Mouse (Mus musculus): ENCODE measurements around the gene Ptprg. TPM values are rescaled to one million over a fixed set of nuclear protein-coding genes. Genes with fewer than 3 reads are reported as not detected.

The Ptprg gene
- polyA plus RNA-seq, 1 experiment, result 16.6 TPM

- no peaks in the 10 kb centered on the region for H3K79me2 ChIP-seq (ENCODE audit: control insufficient read depth, insufficient read depth)
- H3ac ChIP-seq (ENCODE audit: control insufficient read depth, insufficient read length, low read depth), result no peak overlapping the region
- H3K79me3 ChIP-seq (ENCODE audit: low read depth), result no peaks in the 10 kb centered on the region
- no peak for TF ChIP-seq USF1 (IDR thresholded peaks at IDR 0.05; ENCODE audit: low read depth)
- TF ChIP-seq MAX (IDR thresholded peaks at IDR 0.05), result no peak
- no peak for TF ChIP-seq FOSL1 (IDR thresholded peaks at IDR 0.05; ENCODE audit: insufficient read depth, low read length, poor library complexity, severe bottlenecking)
- TF ChIP-seq MYOG (IDR thresholded peaks at IDR 0.05; ENCODE audit: control insufficient read depth, extremely low read depth, insufficient read length), result no peak
- no peak for TF ChIP-seq CTCF (IDR thresholded peaks at IDR 0.05; ENCODE audit: control insufficient read depth, insufficient read depth, insufficient read length)
- no peak for TF ChIP-seq CEBPB (IDR thresholded peaks at IDR 0.05; ENCODE audit: low read depth)
- TF ChIP-seq MYOD1 (IDR thresholded peaks at IDR 0.05; ENCODE audit: control insufficient read depth, insufficient read length, low read depth), result no peak
- H3K36me3 ChIP-seq (ENCODE audit: control insufficient read depth, insufficient read depth), result no peaks in the 10 kb centered on the region
- no peak overlapping the region for H3K4me3 ChIP-seq (ENCODE audit: insufficient read depth, poor library complexity, severe bottlenecking)
- H3K27me3 ChIP-seq (ENCODE audit: control insufficient read depth, insufficient read depth, insufficient read length), result no peaks in the 10 kb centered on the region
Observed at GRCm38 (mm10) chr14:11917225-11917624, 363.9 kb downstream of the Ptprg start.

GRCm38 (mm10) chr14:11928545-11928944, 375.2 kb downstream of the Ptprg start:
- Histone ChIP-seq H3K27me3 (ENCODE audit: control insufficient read depth, insufficient read depth, insufficient read length) (no peaks in the 10 kb centered on the region), H3K4me3 (ENCODE audit: insufficient read depth, poor library complexity, severe bottlenecking) (no peak overlapping the region), H3K36me3 (ENCODE audit: control insufficient read depth, insufficient read depth) (no peaks in the 10 kb centered on the region), H3K79me2 (ENCODE audit: control insufficient read depth, insufficient read depth) (no peaks in the 10 kb centered on the region), H3K79me3 (ENCODE audit: low read depth) (no peaks in the 10 kb centered on the region), H3ac (ENCODE audit: control insufficient read depth, insufficient read length, low read depth) (no peak overlapping the region)
- TF ChIP-seq MYOG (IDR thresholded peaks at IDR 0.05; ENCODE audit: control insufficient read depth, extremely low read depth, insufficient read length) (no peak), MAX (IDR thresholded peaks at IDR 0.05) (no peak), CEBPB (IDR thresholded peaks at IDR 0.05; ENCODE audit: low read depth) (no peak), CTCF (IDR thresholded peaks at IDR 0.05; ENCODE audit: control insufficient read depth, insufficient read depth, insufficient read length) (no peak), FOSL1 (IDR thresholded peaks at IDR 0.05; ENCODE audit: insufficient read depth, low read length, poor library complexity, severe bottlenecking) (no peak), USF1 (IDR thresholded peaks at IDR 0.05; ENCODE audit: low read depth) (no peak), MYOD1 (IDR thresholded peaks at IDR 0.05; ENCODE audit: control insufficient read depth, insufficient read length, low read depth) (no peak)

- TF ChIP-seq USF1 (IDR thresholded peaks at IDR 0.05; ENCODE audit: low read depth) (no peak), MAX (IDR thresholded peaks at IDR 0.05) (no peak), CEBPB (IDR thresholded peaks at IDR 0.05; ENCODE audit: low read depth) (no peak), MYOG (IDR thresholded peaks at IDR 0.05; ENCODE audit: control insufficient read depth, extremely low read depth, insufficient read length) (no peak)
Observed at GRCm38 (mm10) chr14:11932517-11932916, 379.2 kb downstream of the Ptprg start.

GRCm38 (mm10) chr14:11934556-11934955, 381.2 kb downstream of the Ptprg start:
- no peaks in the 10 kb centered on the region for H3K79me2 ChIP-seq (ENCODE audit: control insufficient read depth, insufficient read depth)
- no peaks in the 10 kb centered on the region for H3K79me3 ChIP-seq (ENCODE audit: low read depth)
- TF ChIP-seq MAX (IDR thresholded peaks at IDR 0.05) (no peak), MYOD1 (IDR thresholded peaks at IDR 0.05; ENCODE audit: control insufficient read depth, insufficient read length, low read depth) (no peak), MYOG (IDR thresholded peaks at IDR 0.05; ENCODE audit: control insufficient read depth, extremely low read depth, insufficient read length) (no peak), USF1 (IDR thresholded peaks at IDR 0.05; ENCODE audit: low read depth) (no peak), CEBPB (IDR thresholded peaks at IDR 0.05; ENCODE audit: low read depth) (no peak), FOSL1 (IDR thresholded peaks at IDR 0.05; ENCODE audit: insufficient read depth, low read length, poor library complexity, severe bottlenecking) (no peak), CTCF (IDR thresholded peaks at IDR 0.05; ENCODE audit: control insufficient read depth, insufficient read depth, insufficient read length) (no peak)
- no peak overlapping the region for H3K4me3 ChIP-seq (ENCODE audit: insufficient read depth, poor library complexity, severe bottlenecking)
- no peak overlapping the region for H3ac ChIP-seq (ENCODE audit: control insufficient read depth, insufficient read length, low read depth)
- no peaks in the 10 kb centered on the region for H3K27me3 ChIP-seq (ENCODE audit: control insufficient read depth, insufficient read depth, insufficient read length)
- H3K36me3 ChIP-seq (ENCODE audit: control insufficient read depth, insufficient read depth), result no peaks in the 10 kb centered on the region

More at GRCm38 (mm10) chr14:11932517-11932916, 379.2 kb downstream of the Ptprg start:
- Histone ChIP-seq H3K79me2 (ENCODE audit: control insufficient read depth, insufficient read depth) (no peaks in the 10 kb centered on the region), H3ac (ENCODE audit: control insufficient read depth, insufficient read length, low read depth) (no peak overlapping the region), H3K36me3 (ENCODE audit: control insufficient read depth, insufficient read depth) (no peaks in the 10 kb centered on the region), H3K79me3 (ENCODE audit: low read depth) (no peaks in the 10 kb centered on the region), H3K4me3 (ENCODE audit: insufficient read depth, poor library complexity, severe bottlenecking) (no peak overlapping the region), H3K27me3 (ENCODE audit: control insufficient read depth, insufficient read depth, insufficient read length) (no peaks in the 10 kb centered on the region)

- H3K27me3 ChIP-seq (ENCODE audit: control insufficient read depth, insufficient read depth, insufficient read length), result no peaks in the 10 kb centered on the region
- no peak overlapping the region for H3ac ChIP-seq (ENCODE audit: control insufficient read depth, insufficient read length, low read depth)
- no peaks in the 10 kb centered on the region for H3K36me3 ChIP-seq (ENCODE audit: control insufficient read depth, insufficient read depth)
- H3K4me3 ChIP-seq (ENCODE audit: insufficient read depth, poor library complexity, severe bottlenecking), result no peak overlapping the region
- H3K79me3 ChIP-seq (ENCODE audit: low read depth), result no peaks in the 10 kb centered on the region
- H3K79me2 ChIP-seq (ENCODE audit: control insufficient read depth, insufficient read depth), result no peaks in the 10 kb centered on the region
- TF ChIP-seq MYOD1 (IDR thresholded peaks at IDR 0.05; ENCODE audit: control insufficient read depth, insufficient read length, low read depth), result no peak
- TF ChIP-seq MYOG (IDR thresholded peaks at IDR 0.05; ENCODE audit: control insufficient read depth, extremely low read depth, insufficient read length), result no peak
- no peak for TF ChIP-seq CEBPB (IDR thresholded peaks at IDR 0.05; ENCODE audit: low read depth)
- TF ChIP-seq FOSL1 (IDR thresholded peaks at IDR 0.05; ENCODE audit: insufficient read depth, low read length, poor library complexity, severe bottlenecking), result no peak
- no peak for TF ChIP-seq CTCF (IDR thresholded peaks at IDR 0.05; ENCODE audit: control insufficient read depth, insufficient read depth, insufficient read length)
- no peak for TF ChIP-seq USF1 (IDR thresholded peaks at IDR 0.05; ENCODE audit: low read depth)
- no peak for TF ChIP-seq MAX (IDR thresholded peaks at IDR 0.05)
Observed at GRCm38 (mm10) chr14:11935281-11935680, 381.9 kb downstream of the Ptprg start.

GRCm38 (mm10) chr14:11935698-11936097, 382.4 kb downstream of the Ptprg start:
- Histone ChIP-seq H3K79me3 (ENCODE audit: low read depth) (no peaks in the 10 kb centered on the region), H3K36me3 (ENCODE audit: control insufficient read depth, insufficient read depth) (no peaks in the 10 kb centered on the region), H3K4me3 (ENCODE audit: insufficient read depth, poor library complexity, severe bottlenecking) (no peak overlapping the region), H3K27me3 (ENCODE audit: control insufficient read depth, insufficient read depth, insufficient read length) (no peaks in the 10 kb centered on the region), H3K79me2 (ENCODE audit: control insufficient read depth, insufficient read depth) (no peaks in the 10 kb centered on the region), H3ac (ENCODE audit: control insufficient read depth, insufficient read length, low read depth) (no peak overlapping the region)
- TF ChIP-seq MYOG (IDR thresholded peaks at IDR 0.05; ENCODE audit: control insufficient read depth, extremely low read depth, insufficient read length) (no peak), MAX (IDR thresholded peaks at IDR 0.05) (no peak), CTCF (IDR thresholded peaks at IDR 0.05; ENCODE audit: control insufficient read depth, insufficient read depth, insufficient read length) (no peak), USF1 (IDR thresholded peaks at IDR 0.05; ENCODE audit: low read depth) (no peak), MYOD1 (IDR thresholded peaks at IDR 0.05; ENCODE audit: control insufficient read depth, insufficient read length, low read depth) (no peak), CEBPB (IDR thresholded peaks at IDR 0.05; ENCODE audit: low read depth) (no peak), FOSL1 (IDR thresholded peaks at IDR 0.05; ENCODE audit: insufficient read depth, low read length, poor library complexity, severe bottlenecking) (no peak)

All from C2C12 (cell line).